Mouse (Mus musculus) midbrain, embryonic 16.5 days (tissue): Measurements from ENCODE around the gene Ankrd42. TPM values are rescaled to one million over a fixed set of nuclear protein-coding genes. Genes with fewer than 3 reads are reported as not detected.

Source experiments
- ATAC-seq: fragments of 200-750 bp; cut with Nextera tagmentation; 2 replicates; pipeline ENCODE4 v1.8.0; 2017; ENCODE audit warnings: moderate TSS enrichment
- H3K27ac ChIP-seq: fragments of 300-500 bp; sonication (generic); 2 replicates; pipeline ENCODE4 v1.5.1; 2014; ENCODE audit warnings: mild to moderate bottlenecking, low read length, mixed read lengths
- H3K27me3 ChIP-seq: fragments of 300-500 bp; sonication (generic); 2 replicates; pipeline ENCODE4 v1.6.1; 2014; ENCODE audit warnings: low read depth, low read length, mixed read lengths; ENCODE audit not compliant: control insufficient read depth, insufficient read depth
- H3K36me3 ChIP-seq: fragments of 300-500 bp; sonication (generic); 2 replicates; pipeline ENCODE4 v1.6.1; 2014; ENCODE audit warnings: mild to moderate bottlenecking, low read length, moderate library complexity, mixed read lengths; ENCODE audit not compliant: control insufficient read depth, insufficient read depth
- H3K4me1 ChIP-seq: fragments of 300-500 bp; sonication (generic); 2 replicates; pipeline ENCODE4 v1.6.1; 2014; ENCODE audit warnings: mild to moderate bottlenecking, low read length, mixed read lengths; ENCODE audit not compliant: control insufficient read depth, insufficient read depth
- H3K4me2 ChIP-seq: fragments of 300-500 bp; sonication (generic); 2 replicates; pipeline ENCODE4 v1.6.1; 2014; ENCODE audit warnings: mild to moderate bottlenecking, low read length, mixed read lengths
- H3K4me3 ChIP-seq: fragments of 300-500 bp; sonication (generic); 2 replicates; pipeline ENCODE4 v1.5.1; 2014; ENCODE audit warnings: low read depth, mild to moderate bottlenecking, low read length, moderate library complexity, mixed read lengths
- H3K9ac ChIP-seq: fragments of 300-500 bp; sonication (generic); 2 replicates; pipeline ENCODE4 v1.6.1; 2014; ENCODE audit warnings: low read depth, low read length, mixed read lengths
- H3K9me3 ChIP-seq: fragments of 300-500 bp; sonication (generic); replicated peaks from 2 replicates; pipeline ENCODE4 v1.6.1; 2014; ENCODE audit warnings: mild to moderate bottlenecking, low read length, mixed read lengths; ENCODE audit not compliant: control insufficient read depth, poor library complexity, severe bottlenecking
- WGBS: fragments of 180-500 bp; shearing (Covaris S2); extraction: QIAGEN DNeasy Blood & Tissue Kit; methylation state at CpG from one replicate; pipeline ENCODE4 v1.1.7; 2014; 5-methylcytosine and 5-hydroxymethylcytosine counted together
- polyA plus RNA-seq: library from polyadenylated mRNA; unstranded; fragments of >200 nt; fragmentation: Nextera tagmentation; extraction: Ambion mirVana; gene quantifications from 2 replicates; pipeline ENCODE4 v1.2.1, GENCODE M21; 2015

The Ankrd42 gene
- 22.7 and 24.0 TPM in 2 replicates for polyA plus RNA-seq

- under 1% methylated on average over 44 of the region's 44 CpGs for WGBS
- ATAC-seq: peak; percentile 99
- Histone ChIP-seq H3K36me3 (no peaks in the 10 kb centered on the region), H3K4me3 (peak within 1 kb of the TSS; percentile 59), H3K4me2 (peak within 1 kb of the TSS; percentile 90), H3K9ac (peak within 1 kb of the TSS; percentile 82), H3K27ac (peak within 1 kb of the TSS; percentile 77), H3K4me1 (peaks cover 18% of the 10 kb centered on the region), H3K27me3 (no peaks in the 10 kb centered on the region), H3K9me3 (no peaks in the 10 kb centered on the region)
These were observed at the start of gene Ankrd42 for GRCm38 (mm10) chr7:92637021-92637625. Gene Ankrd42, minus strand, starts transcription at chr7:92637142.

GRCm38 (mm10) chr7:92677346-92677745 is 40.4 kb upstream of the Ankrd42 start:
- H3K9ac ChIP-seq: no peak overlapping the region
- no peaks in the 10 kb centered on the region for H3K4me1 ChIP-seq

GRCm38 (mm10) chr7:92675131-92675530 is 38.2 kb upstream of the Ankrd42 start:
- no peak overlapping the region for H3K27ac ChIP-seq
- WGBS: 93% methylated on average over 3 of the region's 3 CpGs
- H3K9ac ChIP-seq: no peak overlapping the region
- H3K4me1 ChIP-seq: no peaks in the 10 kb centered on the region
- H3K36me3 ChIP-seq: no peaks in the 10 kb centered on the region
- H3K4me2 ChIP-seq: no peak overlapping the region
- no peaks in the 10 kb centered on the region for H3K27me3 ChIP-seq
- no peaks in the 10 kb centered on the region for H3K9me3 ChIP-seq
- no peak for ATAC-seq
- no peak overlapping the region for H3K4me3 ChIP-seq

More at GRCm38 (mm10) chr7:92677346-92677745, 40.4 kb upstream of the Ankrd42 start:
- no peaks in the 10 kb centered on the region for H3K9me3 ChIP-seq
- ATAC-seq: no peak
- H3K27ac ChIP-seq: no peak overlapping the region
- H3K27me3 ChIP-seq: no peaks in the 10 kb centered on the region
- H3K4me3 ChIP-seq: no peak overlapping the region
- H3K36me3 ChIP-seq: no peaks in the 10 kb centered on the region
- 85% methylated on average over 4 of the region's 4 CpGs for WGBS
- no peak overlapping the region for H3K4me2 ChIP-seq

- H3K9me3 ChIP-seq: no peaks in the 10 kb centered on the region
- peak within 1 kb of the TSS; percentile 98 for H3K27ac ChIP-seq
- peak; percentile 98 for ATAC-seq
- H3K9ac ChIP-seq: peak within 1 kb of the TSS; percentile 90
- peak within 1 kb of the TSS; percentile 83 for H3K4me2 ChIP-seq
- WGBS: under 1% methylated on average over 87 of the region's 88 CpGs
- H3K36me3 ChIP-seq: no peaks in the 10 kb centered on the region
- H3K27me3 ChIP-seq: no peaks in the 10 kb centered on the region
- peak within 1 kb of the TSS; percentile 76 for H3K4me3 ChIP-seq
- peaks cover 18% of the 10 kb centered on the region for H3K4me1 ChIP-seq
These were observed 32.8 kb upstream of the Ankrd42 start, which contains the start of gene Pcf11 for GRCm38 (mm10) chr7:92669507-92670471. Gene Pcf11, minus strand, starts transcription at chr7:92669934.

DNA sequence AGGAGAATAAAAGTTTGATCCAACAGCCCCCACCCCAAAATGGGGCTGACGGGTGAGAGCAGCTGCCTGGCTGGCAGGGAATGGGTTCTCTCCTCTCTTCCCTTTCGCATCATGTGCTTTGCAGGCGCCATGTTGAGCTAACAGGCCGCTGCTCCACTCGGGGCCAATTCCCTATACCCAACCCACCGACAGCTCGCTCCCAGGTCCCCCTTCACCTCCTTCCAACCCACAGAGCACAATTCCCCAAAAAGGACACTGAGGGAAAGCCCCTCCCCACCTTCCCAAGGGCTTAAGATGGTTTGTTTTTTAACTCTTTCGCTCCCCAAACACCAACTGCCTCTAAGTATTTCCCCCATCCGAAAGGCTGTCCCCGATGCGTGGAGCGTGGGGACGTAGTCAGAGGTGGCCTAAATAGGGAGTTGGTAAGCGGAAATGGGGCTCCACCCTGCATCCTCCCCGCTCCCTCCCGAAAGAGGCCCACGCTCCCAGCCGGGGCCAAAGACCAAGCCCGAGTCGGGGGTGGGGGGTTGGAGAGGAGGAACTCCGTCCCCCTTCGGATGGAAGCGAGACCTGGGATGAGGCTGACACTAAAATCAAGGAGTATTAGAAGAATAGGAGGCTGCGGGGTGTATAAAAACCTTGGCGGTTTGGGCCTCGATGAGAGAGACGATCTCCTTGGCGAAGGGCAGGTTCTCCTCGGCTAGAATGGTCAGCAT is 32.0 kb upstream of the Ankrd42 start:
- peak; percentile 11 for ATAC-seq
- Histone ChIP-seq H3K9me3 (no peaks in the 10 kb centered on the region), H3K27ac (peak overlapping the region; percentile 98), H3K27me3 (no peaks in the 10 kb centered on the region), H3K9ac (peak overlapping the region; percentile 90), H3K36me3 (no peaks in the 10 kb centered on the region), H3K4me1 (peaks cover 18% of the 10 kb centered on the region), H3K4me3 (peak overlapping the region; percentile 76), H3K4me2 (peak overlapping the region; percentile 83)
- 0% methylated on average over 29 of the region's 29 CpGs for WGBS

DNA sequence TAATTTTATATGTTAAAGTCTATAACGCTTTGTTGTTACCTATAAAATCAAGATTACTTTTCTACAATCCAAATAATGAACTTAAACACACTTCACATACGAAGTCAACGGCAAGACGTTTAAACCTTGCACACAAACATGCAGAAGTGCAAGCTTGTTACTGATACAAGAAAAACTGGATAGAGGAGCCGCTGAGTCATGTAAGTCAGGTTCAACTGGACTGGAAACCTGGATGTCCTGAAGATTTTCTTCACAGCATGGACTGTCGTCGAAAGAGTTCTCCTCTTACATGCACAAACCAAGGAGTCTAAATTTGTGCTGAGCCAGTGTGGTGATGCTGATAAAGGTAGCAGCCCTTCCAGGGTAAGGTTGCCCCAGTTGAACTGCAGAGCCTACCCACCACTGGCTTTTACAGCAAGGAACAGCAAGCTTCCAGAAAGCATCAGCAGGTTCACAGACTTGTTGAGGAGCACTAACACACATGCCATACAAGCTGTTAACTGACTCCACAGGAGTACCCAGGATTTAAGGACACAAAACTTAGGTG is 29.4 kb upstream of the Ankrd42 start:
- Histone ChIP-seq H3K4me1 (peaks cover 18% of the 10 kb centered on the region), H3K4me3 (0 out of 2 replicates have a peak overlapping the region, but pooled peaks have one; percentile 0), H3K27ac (no peak overlapping the region), H3K27me3 (no peaks in the 10 kb centered on the region), H3K4me2 (peak overlapping the region; percentile 83), H3K9ac (no peak overlapping the region), H3K36me3 (peaks cover 3% of the 10 kb centered on the region; the same call in 1 of the 2 replicates), H3K9me3 (no peaks in the 10 kb centered on the region)
- ATAC-seq: no peak
- WGBS: 91% methylated on average over 7 of the region's 7 CpGs

- H3K36me3 ChIP-seq: peaks cover 33% of the 10 kb centered on the region
- 97% methylated on average over 5 of the region's 5 CpGs for WGBS
- H3K4me2 ChIP-seq: no peak overlapping the region
- peaks cover 6% of the 10 kb centered on the region for H3K4me1 ChIP-seq
- H3K9ac ChIP-seq: no peak overlapping the region
- ATAC-seq: no peak
- no peaks in the 10 kb centered on the region for H3K9me3 ChIP-seq
- no peaks in the 10 kb centered on the region for H3K27me3 ChIP-seq
- H3K27ac ChIP-seq: no peak overlapping the region
- H3K4me3 ChIP-seq: no peak overlapping the region
These were observed 21.1 kb upstream of the Ankrd42 start for GRCm38 (mm10) chr7:92658050-92658449.

DNA sequence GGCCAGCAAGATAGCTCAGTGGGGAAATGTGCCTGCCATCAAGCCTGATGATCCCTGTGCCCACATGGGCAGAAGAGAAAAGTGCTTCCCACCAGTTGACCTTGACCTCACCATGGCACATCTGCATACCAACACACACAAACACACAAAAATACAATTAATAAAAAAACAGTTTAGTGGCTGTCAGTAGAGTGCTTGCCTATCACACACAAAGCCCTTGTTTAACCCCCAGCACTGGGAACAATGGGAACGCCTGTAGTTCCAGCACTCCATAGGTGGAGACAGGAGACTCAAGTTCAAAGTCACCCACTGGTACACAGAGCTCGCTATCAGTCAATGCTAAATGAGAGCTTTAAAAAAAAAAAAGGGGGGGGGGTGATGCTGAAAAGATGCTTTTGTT is 19.4 kb upstream of the Ankrd42 start:
- no peak overlapping the region for H3K4me2 ChIP-seq
- H3K4me3 ChIP-seq: no peak overlapping the region
- ATAC-seq: no peak
- no peaks in the 10 kb centered on the region for H3K27me3 ChIP-seq
- H3K4me1 ChIP-seq: peaks cover 6% of the 10 kb centered on the region
- no peak overlapping the region for H3K27ac ChIP-seq
- no peaks in the 10 kb centered on the region for H3K9me3 ChIP-seq
- WGBS: 81% methylated on average over 2 of the region's 2 CpGs
- peaks cover 30% of the 10 kb centered on the region for H3K36me3 ChIP-seq
- H3K9ac ChIP-seq: no peak overlapping the region
